Mouse (Mus musculus) forebrain, embryonic 10.5 days (tissue): ENCODE results near the gene Arhgef10l. TPM values are rescaled to one million over a fixed set of nuclear protein-coding genes. Genes with fewer than 3 reads are reported as not detected.

ENCODE experiments used
- DNase-seq: peaks from one replicate; pipeline ENCODE4 v3.0.0-alpha.2; 2017; ENCODE audit warnings: low spot score; ENCODE audit errors: extremely low spot score
- H3K27ac ChIP-seq: fragments of 300-500 bp; sonication (generic); 2 replicates; pipeline ENCODE4 v1.5.1; 2016; ENCODE audit warnings: mild to moderate bottlenecking
- H3K27me3 ChIP-seq: fragments of 300-500 bp; sonication (generic); 2 replicates; pipeline ENCODE4 v1.6.1; 2016; ENCODE audit warnings: mild to moderate bottlenecking; ENCODE audit not compliant: poor library complexity, severe bottlenecking
- H3K36me3 ChIP-seq: fragments of 300-500 bp; sonication (generic); replicated peaks from 2 replicates; pipeline ENCODE4 v1.6.1; 2016; ENCODE audit warnings: mild to moderate bottlenecking, moderate library complexity
- H3K4me1 ChIP-seq: fragments of 300-500 bp; sonication (generic); 2 replicates; pipeline ENCODE4 v1.6.1; 2016
- H3K4me3 ChIP-seq: fragments of 300-500 bp; sonication (generic); 2 replicates; pipeline ENCODE4 v1.5.1; 2016; ENCODE audit warnings: mild to moderate bottlenecking, moderate library complexity
- H3K9me3 ChIP-seq: fragments of 300-500 bp; sonication (generic); 2 replicates; pipeline ENCODE4 v1.6.1; 2016; ENCODE audit warnings: mild to moderate bottlenecking, moderate library complexity
- WGBS: fragments of 180-500 bp; shearing (Covaris S2); methylation state at CpG from one replicate; pipeline ENCODE4 v1.1.7; 2016; 5-methylcytosine and 5-hydroxymethylcytosine counted together
- polyA plus RNA-seq: library from polyadenylated mRNA; unstranded; fragments of >200 nt; fragmentation: Nextera tagmentation; extraction: Ambion mirVana; gene quantifications from 2 replicates; pipeline ENCODE4 v1.2.1, GENCODE M21; 2016

The Arhgef10l gene
- polyA plus RNA-seq, 1 experiment from 2014 or later: 23.0 TPM

- peak overlapping the region; percentile 22; the same call in 1 of the 2 replicates for H3K27ac ChIP-seq
- H3K4me1 ChIP-seq: peaks cover 65% of the 10 kb centered on the region
- no peaks in the 10 kb centered on the region for H3K9me3 ChIP-seq
- H3K4me3 ChIP-seq: no peak overlapping the region
- H3K27me3 ChIP-seq: no peaks in the 10 kb centered on the region
- WGBS: 82% methylated on average over 10 of the region's 10 CpGs
- peaks cover 66% of the 10 kb centered on the region for H3K36me3 ChIP-seq
- DNase-seq: no peak
These were observed 30.9 kb downstream of the Arhgef10l start for GRCm38 (mm10) chr4:140634861-140635388.

DNA sequence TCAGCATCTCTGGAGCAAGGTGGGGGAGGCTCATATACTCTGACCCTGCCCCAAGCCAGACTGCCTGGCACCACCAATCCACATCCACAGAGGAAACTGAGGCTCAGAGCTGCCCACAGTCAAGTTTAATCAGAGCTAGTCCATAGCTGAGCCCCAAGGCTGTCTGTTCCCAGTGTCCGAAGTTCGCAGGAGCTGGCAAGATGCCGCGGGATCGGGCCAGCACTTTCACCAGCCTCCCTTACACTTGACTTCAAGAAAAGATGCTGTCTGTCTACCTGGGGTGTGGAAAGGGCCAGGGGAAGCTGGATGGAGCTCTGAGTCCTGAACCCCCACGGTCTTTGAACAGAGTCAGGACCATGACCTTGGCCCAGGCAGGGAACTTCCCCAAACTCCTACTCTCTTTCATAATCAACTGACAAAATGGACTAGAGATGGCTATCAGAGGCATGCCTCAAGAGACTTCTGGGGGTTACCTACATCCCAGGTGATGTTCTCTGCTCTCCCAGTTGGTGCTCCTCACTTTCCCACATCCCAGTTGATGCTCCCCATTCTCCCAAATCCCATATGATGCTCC, 34.4 kb downstream of the Arhgef10l start:
- 85% methylated on average over 6 of the region's 6 CpGs for WGBS
- Histone ChIP-seq H3K4me1 (peaks cover 81% of the 10 kb centered on the region), H3K36me3 (peaks cover 41% of the 10 kb centered on the region), H3K4me3 (no peak overlapping the region), H3K27me3 (no peaks in the 10 kb centered on the region), H3K9me3 (no peaks in the 10 kb centered on the region), H3K27ac (peak overlapping the region; percentile 72)
- DNase-seq: no peak

- DNase-seq: no peak
- Histone ChIP-seq H3K27me3 (no peaks in the 10 kb centered on the region), H3K4me1 (peaks cover 81% of the 10 kb centered on the region), H3K4me3 (no peak overlapping the region), H3K36me3 (peaks cover 34% of the 10 kb centered on the region), H3K9me3 (no peaks in the 10 kb centered on the region), H3K27ac (peak overlapping the region; percentile 72)
- WGBS: 46% methylated on average over 15 of the region's 15 CpGs
These were observed 35.1 kb downstream of the Arhgef10l start for GRCm38 (mm10) chr4:140630651-140631241.

DNA sequence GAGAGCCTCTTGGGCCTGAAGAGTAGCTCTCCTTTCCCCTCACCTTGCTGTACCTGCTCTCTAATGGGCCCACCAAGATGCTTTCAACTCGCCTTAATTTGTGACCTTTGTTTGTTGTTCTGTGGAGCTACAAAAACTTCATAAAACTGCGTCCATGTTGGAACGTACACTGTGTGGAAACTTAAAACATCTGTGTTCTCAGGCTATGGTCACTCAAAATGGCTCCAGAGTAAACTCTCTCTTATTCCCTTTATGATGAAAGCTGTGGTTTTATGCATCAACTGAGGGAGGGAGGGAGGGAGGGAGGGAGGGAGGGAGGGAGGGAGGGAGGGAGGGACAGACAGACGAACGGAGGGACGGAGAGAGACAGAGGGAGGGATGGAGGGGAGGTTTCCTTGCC, 35.7 kb downstream of the Arhgef10l start:
- 79% methylated on average over 3 of the region's 6 CpGs for WGBS
- DNase-seq: no peak
- no peaks in the 10 kb centered on the region for H3K27me3 ChIP-seq
- H3K27ac ChIP-seq: peak overlapping the region; percentile 72
- H3K4me3 ChIP-seq: no peak overlapping the region
- H3K4me1 ChIP-seq: peaks cover 81% of the 10 kb centered on the region
- peaks cover 34% of the 10 kb centered on the region for H3K36me3 ChIP-seq
- H3K9me3 ChIP-seq: no peaks in the 10 kb centered on the region

- Histone ChIP-seq H3K9me3 (no peaks in the 10 kb centered on the region), H3K27me3 (no peaks in the 10 kb centered on the region), H3K4me3 (no peak overlapping the region), H3K36me3 (peaks cover 25% of the 10 kb centered on the region), H3K4me1 (peaks cover 81% of the 10 kb centered on the region), H3K27ac (peak overlapping the region; percentile 79)
- DNase-seq: no peak
- WGBS: 84% methylated on average over 4 of the region's 4 CpGs
These were observed 36.8 kb downstream of the Arhgef10l start for GRCm38 (mm10) chr4:140628971-140629370.

- DNase-seq: no peak
- peaks cover 20% of the 10 kb centered on the region for H3K36me3 ChIP-seq
- H3K4me3 ChIP-seq: no peak overlapping the region
- H3K4me1 ChIP-seq: peaks cover 86% of the 10 kb centered on the region
- WGBS: 72% methylated on average over 11 of the region's 11 CpGs
- H3K27me3 ChIP-seq: no peaks in the 10 kb centered on the region
- no peaks in the 10 kb centered on the region for H3K9me3 ChIP-seq
- H3K27ac ChIP-seq: peak overlapping the region; percentile 79
These were observed 37.3 kb downstream of the Arhgef10l start for GRCm38 (mm10) chr4:140628412-140628943.

- Histone ChIP-seq H3K4me3 (peak overlapping the region; percentile 4; the same call in 1 of the 2 replicates), H3K4me1 (peaks cover 93% of the 10 kb centered on the region), H3K27me3 (no peaks in the 10 kb centered on the region), H3K27ac (peak overlapping the region; percentile 95), H3K9me3 (no peaks in the 10 kb centered on the region), H3K36me3 (peaks cover 9% of the 10 kb centered on the region)
- no peak for DNase-seq
- 60% methylated on average over 12 of the region's 12 CpGs for WGBS
These were observed 39.9 kb downstream of the Arhgef10l start for GRCm38 (mm10) chr4:140625651-140626525.

- 4% methylated on average over 11 of the region's 12 CpGs for WGBS
- H3K9me3 ChIP-seq: no peaks in the 10 kb centered on the region
- peak; percentile 95 for DNase-seq
- H3K27me3 ChIP-seq: no peaks in the 10 kb centered on the region
- H3K4me3 ChIP-seq: peak overlapping the region; percentile 44
- H3K27ac ChIP-seq: peak overlapping the region; percentile 95
- H3K36me3 ChIP-seq: peaks cover 12% of the 10 kb centered on the region
- peaks cover 88% of the 10 kb centered on the region for H3K4me1 ChIP-seq
These were observed 41.2 kb downstream of the Arhgef10l start for GRCm38 (mm10) chr4:140624468-140625176.

DNA sequence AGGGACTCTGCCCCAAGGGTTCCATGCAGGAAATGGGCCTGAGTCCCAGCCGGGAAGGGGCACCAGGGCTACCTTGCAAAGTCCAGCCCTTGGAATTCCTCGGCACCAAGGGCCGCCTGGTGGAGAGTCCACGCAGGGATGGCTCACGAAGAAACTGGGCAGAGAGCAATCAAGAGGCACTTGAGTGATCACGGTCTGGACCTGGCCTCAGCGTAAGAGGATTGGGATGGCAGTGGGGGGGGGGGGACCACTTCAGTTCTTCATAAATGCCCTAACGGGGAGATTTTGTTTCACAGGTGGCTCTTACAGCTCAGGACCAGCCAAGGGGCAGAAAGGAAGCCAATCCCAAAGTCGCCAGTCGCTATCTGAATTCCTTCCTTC, 41.7 kb downstream of the Arhgef10l start:
- Histone ChIP-seq H3K4me3 (peak overlapping the region; percentile 44), H3K4me1 (peaks cover 83% of the 10 kb centered on the region)

GRCm38 (mm10) chr4:140622819-140623218, 43.0 kb downstream of the Arhgef10l start:
- H3K27me3 ChIP-seq: no peaks in the 10 kb centered on the region
- WGBS: 39% methylated on average over 4 of the region's 4 CpGs
- H3K9me3 ChIP-seq: no peaks in the 10 kb centered on the region
- peaks cover 14% of the 10 kb centered on the region for H3K36me3 ChIP-seq
- peaks cover 83% of the 10 kb centered on the region for H3K4me1 ChIP-seq
- peak overlapping the region; percentile 11; the same call in 1 of the 2 replicates for H3K4me3 ChIP-seq
- no peak for DNase-seq
- peak overlapping the region; percentile 95 for H3K27ac ChIP-seq

More for the DNA sequence above, 41.7 kb downstream of the Arhgef10l start:
- 2% methylated on average over 10 of the region's 10 CpGs for WGBS
- no peak for DNase-seq
- peak overlapping the region; percentile 95 for H3K27ac ChIP-seq
- no peaks in the 10 kb centered on the region for H3K27me3 ChIP-seq
- H3K9me3 ChIP-seq: no peaks in the 10 kb centered on the region
- H3K36me3 ChIP-seq: peaks cover 14% of the 10 kb centered on the region

DNA sequence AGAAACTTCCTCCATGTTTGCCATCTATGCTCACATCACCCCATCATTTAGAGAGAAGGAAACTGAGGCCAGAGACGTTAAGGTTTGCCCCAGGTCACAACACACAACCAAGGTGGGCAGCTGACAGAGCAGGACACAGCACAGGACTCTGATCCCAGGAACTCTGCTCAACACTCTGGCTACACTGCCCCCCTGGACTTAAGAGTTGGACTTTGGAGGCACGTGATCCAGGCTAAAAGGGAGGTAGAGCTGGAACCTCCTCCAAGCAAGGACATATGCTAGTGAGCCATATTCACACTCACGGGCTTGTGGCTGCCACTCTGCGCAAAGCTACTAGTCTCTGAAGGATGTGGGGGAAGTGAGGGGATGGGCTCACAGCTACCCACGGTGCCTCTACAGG, 45.3 kb downstream of the Arhgef10l start:
- Histone ChIP-seq H3K9me3 (no peaks in the 10 kb centered on the region), H3K27ac (peak overlapping the region; percentile 58), H3K36me3 (peaks cover 25% of the 10 kb centered on the region), H3K4me3 (no peak overlapping the region), H3K4me1 (peaks cover 78% of the 10 kb centered on the region), H3K27me3 (no peaks in the 10 kb centered on the region)
- 83% methylated on average over 5 of the region's 5 CpGs for WGBS
- DNase-seq: no peak
